Mouse (Mus musculus) fat pad, adult 2 months (tissue): Measurements from ENCODE around the gene Dirc2.

Source experiments
- DNase-seq: peaks from one replicate; pipeline ENCODE4 v3.0.0-alpha.2; 2011; ENCODE audit warnings: low read depth, low spot score; ENCODE audit errors: extremely low read depth

Gene Dirc2

DNA sequence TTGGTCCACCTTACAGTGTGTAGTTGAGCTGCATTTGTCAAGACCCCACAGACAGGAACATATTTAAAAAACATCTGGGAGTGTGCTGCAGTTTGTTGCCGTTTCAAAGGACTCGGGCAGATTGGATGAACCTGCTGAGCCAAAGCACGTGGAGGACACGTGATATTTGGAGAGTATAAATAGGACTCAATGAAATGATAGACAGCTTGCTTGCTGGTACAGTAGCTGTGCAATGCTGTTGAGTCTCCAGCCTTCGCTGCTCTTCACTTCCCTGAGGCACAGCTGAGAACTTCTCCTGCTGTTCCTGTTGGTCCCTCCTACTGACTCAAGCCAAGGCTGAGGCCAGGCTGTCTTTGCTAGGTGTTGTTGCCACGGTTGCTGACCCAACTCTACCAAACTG lies 28.2 kb downstream of the Dirc2 start:
- no peak for DNase-seq

GRCm38 (mm10) chr16:35740357-35740756 lies 28.8 kb downstream of the Dirc2 start:
- no peak for DNase-seq

GRCm38 (mm10) chr16:35739548-35739947 lies 29.6 kb downstream of the Dirc2 start:
- DNase-seq, result no peak

GRCm38 (mm10) chr16:35738096-35738767 lies 30.9 kb downstream of the Dirc2 start:
- DNase-seq, result no peak

DNA sequence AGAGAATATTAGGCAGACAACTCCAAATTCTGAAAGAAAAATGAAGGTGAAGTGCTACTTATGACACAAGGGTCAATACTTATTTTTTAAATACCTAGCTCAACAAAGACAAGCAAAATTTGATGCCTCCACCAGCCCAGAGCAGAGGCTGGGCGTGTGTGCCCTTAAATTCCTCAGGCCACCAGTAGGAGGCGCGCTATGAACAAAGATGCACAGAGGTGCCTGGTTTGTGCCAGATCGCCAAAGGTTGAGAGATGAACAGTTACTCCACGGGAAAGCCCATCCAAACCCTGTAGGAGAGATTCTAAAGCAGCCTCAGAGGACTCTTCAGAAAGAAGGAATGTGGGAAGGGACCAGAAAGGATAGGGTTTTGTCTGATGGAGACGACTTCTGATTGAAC lies 35.1 kb downstream of the Dirc2 start:
- no peak for DNase-seq

DNA sequence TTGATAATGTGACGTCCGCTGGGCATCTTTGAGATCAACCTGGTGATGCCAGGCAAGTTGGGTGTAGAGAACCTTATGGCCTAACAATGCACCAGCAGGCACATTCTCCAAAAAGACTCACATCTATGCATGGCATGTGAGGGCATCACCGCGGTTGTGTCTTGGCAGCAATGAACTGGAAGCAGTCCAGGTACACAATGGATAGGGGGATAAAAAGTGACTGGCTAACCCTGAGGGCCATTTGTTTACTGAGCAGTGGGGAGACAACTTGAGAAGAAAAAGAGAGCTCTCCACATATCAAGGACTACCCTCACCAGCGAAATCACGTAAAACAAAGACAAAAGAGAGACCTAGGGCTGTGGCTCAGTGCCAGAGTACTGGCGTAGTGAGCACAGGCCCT lies 37.1 kb downstream of the Dirc2 start:
- no peak for DNase-seq

GRCm38 (mm10) chr16:35729151-35729738 lies 39.9 kb downstream of the Dirc2 start:
- no peak for DNase-seq

DNA sequence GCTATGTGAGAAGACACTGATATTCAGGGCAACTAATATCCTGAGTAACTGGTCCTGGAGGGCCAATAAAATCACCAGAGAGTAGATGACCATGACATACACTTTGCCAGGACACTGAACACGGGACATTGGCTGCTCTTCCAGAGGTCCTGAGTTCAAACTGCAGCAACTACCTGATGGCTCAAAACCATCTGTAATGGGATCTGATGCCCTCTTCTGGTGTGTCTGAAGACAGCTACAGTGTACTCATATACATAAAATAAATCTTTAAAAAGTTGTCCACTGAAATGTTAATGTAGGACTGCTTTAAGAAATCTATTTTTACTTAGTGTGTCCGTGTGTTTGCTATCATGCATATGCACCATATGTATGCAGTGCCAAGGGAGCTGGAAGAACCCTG lies 42.6 kb downstream of the Dirc2 start:
- no peak for DNase-seq

GRCm38 (mm10) chr16:35724561-35724960 lies 44.6 kb downstream of the Dirc2 start:
- no peak for DNase-seq

- DNase-seq, result no peak
Observed at GRCm38 (mm10) chr16:35717761-35718160, 51.4 kb downstream of the Dirc2 start.

DNA sequence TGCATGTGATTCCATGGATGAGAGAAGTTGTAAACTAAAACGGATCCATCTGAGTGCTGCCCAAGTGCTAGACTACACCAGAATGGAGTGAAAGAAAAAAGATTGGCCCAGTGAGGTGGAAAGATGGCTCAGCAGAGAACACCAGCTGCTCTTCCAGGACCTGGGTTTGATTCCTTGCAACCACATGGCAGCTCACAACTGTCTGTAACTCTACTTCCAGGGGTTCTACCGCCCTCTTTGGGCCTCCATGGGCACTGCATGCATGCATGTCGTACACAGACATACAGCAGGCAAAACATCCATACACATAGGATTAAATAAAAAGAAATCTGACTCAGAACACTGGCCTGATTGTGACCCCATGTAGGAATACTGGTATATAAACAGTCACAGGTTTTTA lies 52.9 kb downstream of the Dirc2 start:
- DNase-seq, result no peak

DNA sequence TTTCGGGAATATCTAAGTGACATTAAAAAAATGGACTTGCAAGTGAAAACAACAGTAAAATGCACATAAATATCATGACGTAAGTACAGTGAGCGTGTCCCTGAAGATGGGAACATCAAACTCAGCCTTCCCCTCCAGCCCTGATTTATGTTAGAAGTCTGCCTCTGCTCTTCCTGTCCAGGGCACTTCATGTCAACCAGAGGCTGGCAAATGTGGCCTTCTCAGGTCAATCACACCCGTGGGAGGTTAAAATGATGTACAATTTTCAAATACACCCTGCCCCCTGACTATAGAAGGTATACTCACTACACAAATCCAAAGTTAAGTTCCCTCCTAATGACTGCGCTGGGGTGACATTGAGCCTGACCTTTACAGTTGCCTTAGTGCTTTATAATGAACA lies 53.4 kb downstream of the Dirc2 start:
- DNase-seq, result no peak

- no peak for DNase-seq
Observed at GRCm38 (mm10) chr16:35715350-35715749, 53.8 kb downstream of the Dirc2 start.

GRCm38 (mm10) chr16:35714689-35715088 lies 54.5 kb downstream of the Dirc2 start:
- DNase-seq, result no peak

DNA sequence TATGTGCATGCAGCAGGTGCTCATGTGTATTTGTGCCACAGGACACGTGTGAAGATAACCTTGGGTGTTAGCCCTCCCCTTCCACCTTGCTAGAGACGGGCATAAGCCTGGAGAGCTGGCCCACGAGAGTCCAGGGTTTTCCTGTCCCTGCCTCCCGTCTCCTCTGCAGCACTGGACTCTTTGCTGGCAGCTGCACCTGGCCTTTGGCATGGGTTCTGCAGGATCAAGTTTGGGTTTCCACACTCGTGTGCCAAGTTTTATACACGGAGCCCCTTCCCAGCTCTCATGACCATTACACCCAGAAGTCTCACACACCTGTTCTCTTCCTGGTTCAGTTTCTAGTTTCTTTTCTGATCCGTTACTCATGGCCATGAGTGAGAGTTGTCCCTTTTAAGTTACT lies 55.5 kb downstream of the Dirc2 start:
- DNase-seq, result no peak

- DNase-seq, result no peak
Observed at GRCm38 (mm10) chr16:35711004-35711403, 58.2 kb downstream of the Dirc2 start.

GRCm38 (mm10) chr16:35707004-35707403 lies 62.2 kb downstream of the Dirc2 start:
- DNase-seq, result no peak

- no peak for DNase-seq
Observed at GRCm38 (mm10) chr16:35704796-35705195, 64.4 kb downstream of the Dirc2 start.

DNA sequence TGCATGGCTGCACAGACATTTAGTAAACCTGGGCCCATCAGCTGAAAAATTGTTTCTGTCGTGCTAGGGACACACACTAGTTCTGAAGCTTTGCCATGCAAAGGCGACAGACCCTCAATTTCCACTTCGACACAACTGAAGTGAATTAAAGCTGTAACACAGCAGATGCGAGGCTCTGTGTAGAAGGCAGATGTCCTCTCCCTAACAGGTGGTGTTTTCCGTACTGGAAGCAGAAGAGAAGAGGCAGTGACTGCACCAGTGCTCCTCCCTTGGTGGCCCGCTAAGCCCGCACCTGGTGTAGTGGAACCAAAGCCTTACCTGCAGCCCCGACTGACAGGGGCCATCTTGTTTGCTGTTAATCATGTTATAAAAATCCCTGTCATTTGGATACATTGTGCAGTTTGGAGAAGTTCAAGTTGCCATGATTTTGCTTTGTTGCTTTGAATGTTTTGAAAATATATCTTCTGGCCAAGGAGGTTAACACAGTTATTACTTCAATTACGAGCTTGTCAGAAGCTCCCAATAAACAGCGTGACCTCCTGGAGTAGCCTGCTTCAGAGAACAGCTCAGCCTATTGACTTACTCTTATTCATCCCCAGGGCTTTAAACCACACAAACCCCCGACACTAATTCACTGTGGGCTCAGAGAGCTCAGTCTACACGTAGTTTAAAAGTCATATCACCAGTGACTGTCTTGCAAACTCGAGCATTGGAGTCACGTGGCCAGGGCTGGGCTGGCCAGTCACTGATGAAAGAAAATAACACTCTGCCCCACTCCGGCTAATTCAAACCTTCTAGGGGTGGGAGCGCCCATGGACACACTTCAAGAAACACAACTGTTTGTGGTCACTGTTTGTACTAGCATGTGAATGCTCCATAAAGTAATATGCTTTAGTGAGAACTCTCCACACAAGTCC lies 65.1 kb downstream of the Dirc2 start:
- DNase-seq, result no peak

- DNase-seq, result no peak
Observed at GRCm38 (mm10) chr16:35701823-35702222, 67.3 kb downstream of the Dirc2 start.

GRCm38 (mm10) chr16:35696103-35696502 lies 73.1 kb downstream of the Dirc2 start:
- no peak for DNase-seq

DNA sequence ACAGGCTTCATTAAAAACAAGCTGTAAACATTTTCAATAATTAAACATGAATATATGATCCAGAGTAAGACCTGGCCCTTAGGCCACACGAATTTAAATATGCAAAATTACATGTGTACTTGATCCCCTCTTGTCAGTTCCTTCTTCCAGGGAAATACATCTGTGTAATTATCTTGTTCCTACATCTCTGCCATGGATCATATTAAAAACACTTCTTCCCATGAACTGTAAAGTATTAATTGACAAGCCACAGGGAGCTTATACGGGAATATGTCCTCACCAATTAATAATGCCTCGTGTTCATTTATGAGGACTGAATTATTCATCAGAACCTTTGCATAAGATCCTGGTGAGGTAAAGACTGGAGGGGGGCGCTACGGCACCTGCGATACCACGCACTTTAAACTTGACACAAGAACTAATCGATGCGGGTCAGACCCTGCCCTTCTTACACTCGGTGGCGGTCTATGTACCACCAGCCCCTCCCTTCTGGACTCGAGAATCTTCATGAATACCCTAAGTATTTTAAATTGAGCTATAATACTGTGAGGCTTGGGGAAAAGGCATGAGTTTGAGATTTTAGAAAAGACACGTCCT lies 74.8 kb downstream of the Dirc2 start:
- no peak for DNase-seq
